Mouse (Mus musculus): Measurements from ENCODE around the gene Foxl1.

Foxl1 gene

DNA sequence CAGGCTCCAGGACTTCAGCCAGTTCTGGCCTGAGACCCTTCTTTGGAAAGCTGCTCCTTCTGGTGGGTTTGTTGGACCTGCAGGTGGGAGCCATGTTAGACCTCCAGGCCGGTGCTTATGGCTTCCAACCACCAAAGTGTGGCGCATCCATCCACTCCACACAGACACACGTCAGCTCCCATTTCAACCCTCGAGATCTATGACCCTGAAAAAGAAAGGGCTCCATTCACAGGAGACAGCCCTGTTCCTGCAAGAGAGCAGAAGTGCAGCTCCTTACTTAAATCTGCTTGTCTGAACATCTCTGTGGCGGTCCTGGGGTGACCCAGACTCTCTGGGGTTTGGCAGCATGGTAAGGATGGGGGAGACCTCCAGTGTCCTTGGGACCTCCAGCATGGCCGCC, 34.2 kb upstream of the Foxl1 start:
- no peak for DNase-seq (ENCODE audit: low spot score)

DNA sequence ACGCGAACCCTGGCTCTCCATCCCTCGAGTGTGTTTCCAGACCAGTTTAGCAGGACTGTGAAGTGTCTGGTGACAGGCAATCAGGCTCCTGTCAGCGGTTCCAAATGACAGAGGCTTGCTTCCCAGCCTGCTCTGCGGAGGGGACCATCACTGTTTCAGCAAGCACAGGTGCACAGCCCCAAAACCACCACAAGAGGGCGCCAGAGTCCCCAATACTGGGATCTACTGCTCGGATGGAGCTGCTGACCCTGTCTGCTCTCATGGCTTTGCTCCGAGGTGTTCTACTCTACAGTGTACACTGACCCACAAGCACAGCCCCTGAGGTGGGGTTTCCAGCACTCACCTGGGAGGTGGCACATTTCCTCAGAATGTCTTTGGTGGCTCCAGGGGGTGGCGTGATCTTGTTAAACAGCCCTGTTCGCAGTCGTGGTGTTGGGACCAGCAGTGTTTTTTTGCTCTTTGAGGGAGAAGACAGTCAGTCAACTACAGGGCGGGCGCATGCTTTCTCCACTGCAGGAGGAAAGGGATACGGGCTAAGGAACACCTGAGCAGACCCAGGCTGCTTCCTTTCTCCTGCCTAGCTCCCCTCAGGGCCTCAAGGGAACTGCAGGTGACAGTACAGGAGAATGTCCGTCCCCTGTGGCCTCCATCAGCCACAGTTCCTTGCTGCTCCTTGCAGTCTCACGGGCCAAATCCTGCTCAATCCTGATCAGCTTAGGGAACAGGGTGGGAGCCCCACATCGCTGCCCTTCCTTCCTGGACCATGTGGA, 23.5 kb upstream of the Foxl1 start:
- DNase-seq (ENCODE audit: low spot score) = peak; percentile 92

- DNase-seq (ENCODE audit: low spot score) = peak; percentile 100
Observed at GRCm38 (mm10) chr8:121107668-121108656, 19.8 kb upstream of the Foxl1 start, which contains the start of gene Mthfsd. Gene Mthfsd (minus strand): TSS chr8:121108392.

DNA sequence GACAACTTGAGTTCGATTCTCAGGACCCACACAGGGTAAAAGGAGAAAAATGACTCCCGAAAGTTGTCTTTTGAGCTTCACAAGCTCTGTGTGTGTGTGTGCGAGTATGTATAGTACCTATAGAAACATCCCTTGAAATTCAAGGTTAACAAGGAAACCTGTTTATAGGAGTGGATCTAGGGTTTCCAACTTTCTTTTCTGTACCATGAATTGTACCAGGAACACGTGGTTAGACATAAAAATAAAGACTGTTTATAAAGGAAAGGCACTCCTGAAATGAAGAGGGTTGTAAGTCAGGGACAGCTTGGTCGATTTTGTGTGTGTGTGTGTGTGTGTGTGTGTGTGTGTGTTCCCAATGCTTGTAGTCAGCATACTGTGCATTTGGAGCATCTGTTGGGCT, 19.1 kb upstream of the Foxl1 start:
- no peak for DNase-seq (ENCODE audit: low spot score)

GRCm38 (mm10) chr8:121111145-121111907, 16.4 kb upstream of the Foxl1 start:
- DNase-seq (ENCODE audit: low spot score) = no peak

DNA sequence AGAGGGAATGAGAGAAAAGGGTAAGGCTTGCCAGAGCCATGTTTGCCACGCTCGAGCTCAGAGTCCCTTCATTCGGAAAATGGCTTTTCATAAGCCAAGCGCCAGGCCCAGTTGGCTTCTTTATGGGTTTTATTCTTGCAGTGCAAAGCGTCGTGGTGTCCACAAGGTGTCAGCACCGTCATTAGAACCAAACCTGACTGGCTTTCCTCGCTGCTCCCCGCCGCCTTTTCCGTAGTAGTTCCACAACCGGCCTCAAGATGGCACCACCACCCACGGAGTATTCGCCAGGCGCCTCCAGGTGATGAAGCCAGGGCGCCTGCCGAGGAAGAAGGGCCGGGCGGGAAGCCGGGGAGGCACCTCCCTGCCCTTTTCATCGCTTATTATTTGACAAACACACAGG, 14.5 kb upstream of the Foxl1 start:
- DNase-seq (ENCODE audit: low spot score) = peak; percentile 95

DNA sequence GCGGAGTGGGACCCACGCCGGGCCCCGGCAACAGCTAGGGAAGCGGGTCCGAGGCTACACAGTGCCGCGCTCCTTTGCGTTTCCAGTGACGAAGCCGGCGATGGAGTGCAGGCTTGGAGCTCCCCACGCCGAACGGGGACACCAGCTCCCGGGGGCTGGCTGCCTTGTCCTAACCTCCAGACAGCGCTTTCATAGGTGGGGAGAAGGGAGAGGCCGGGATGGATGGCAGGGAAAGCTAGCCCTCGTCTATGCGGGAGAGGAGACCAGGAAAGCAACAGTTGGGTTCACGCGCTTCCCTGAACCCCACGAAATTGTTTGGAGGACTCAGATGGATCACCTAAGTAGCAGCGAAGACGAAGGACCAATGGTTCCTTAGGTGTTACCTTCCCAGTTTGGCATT, 12.6 kb upstream of the Foxl1 start:
- no peak for DNase-seq (ENCODE audit: low spot score)

DNA sequence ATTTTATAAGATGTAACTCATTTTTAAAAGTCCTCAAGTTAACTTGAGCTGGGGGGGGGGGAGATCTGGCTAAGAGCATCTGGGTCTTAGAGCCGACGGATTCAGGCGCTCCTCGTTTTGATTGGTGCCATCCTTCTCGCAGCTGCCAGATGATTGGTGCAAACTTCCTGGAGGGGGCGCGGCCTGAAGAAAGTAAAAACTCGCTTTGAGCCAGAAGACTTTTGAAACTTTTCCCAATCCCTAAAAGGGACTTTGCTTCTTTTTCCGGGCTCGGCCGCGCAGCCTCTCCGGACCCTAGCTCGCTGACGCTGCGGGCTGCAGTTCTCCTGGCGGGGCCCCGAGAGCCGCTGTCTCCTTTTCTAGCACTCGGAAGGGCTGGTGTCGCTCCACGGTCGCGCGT, 11.8 kb upstream of the Foxl1 start, which contains the start of gene Foxc2:
TSS of gene Foxc2 (plus strand) at position 224 of the 400 bp plus-strand sequence.
- DNase-seq (ENCODE audit: low spot score) = no peak

DNA sequence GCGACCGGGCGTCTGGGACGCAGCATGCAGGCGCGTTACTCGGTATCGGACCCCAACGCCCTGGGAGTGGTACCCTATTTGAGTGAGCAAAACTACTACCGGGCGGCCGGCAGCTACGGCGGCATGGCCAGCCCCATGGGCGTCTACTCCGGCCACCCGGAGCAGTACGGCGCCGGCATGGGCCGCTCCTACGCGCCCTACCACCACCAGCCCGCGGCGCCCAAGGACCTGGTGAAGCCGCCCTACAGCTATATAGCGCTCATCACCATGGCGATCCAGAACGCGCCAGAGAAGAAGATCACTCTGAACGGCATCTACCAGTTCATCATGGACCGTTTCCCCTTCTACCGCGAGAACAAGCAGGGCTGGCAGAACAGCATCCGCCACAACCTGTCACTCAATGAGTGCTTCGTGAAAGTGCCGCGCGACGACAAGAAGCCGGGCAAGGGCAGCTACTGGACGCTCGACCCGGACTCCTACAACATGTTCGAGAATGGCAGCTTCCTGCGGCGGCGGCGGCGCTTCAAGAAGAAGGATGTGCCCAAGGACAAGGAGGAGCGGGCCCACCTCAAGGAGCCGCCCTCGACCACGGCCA, 11.1 kb upstream of the Foxl1 start:
- DNase-seq (ENCODE audit: low spot score) = no peak

- DNase-seq (ENCODE audit: low spot score) = no peak
Observed at GRCm38 (mm10) chr8:121117186-121117651, 10.5 kb upstream of the Foxl1 start.

- no peak for DNase-seq (ENCODE audit: low spot score)
Observed at GRCm38 (mm10) chr8:121117906-121118305, 9.8 kb upstream of the Foxl1 start.

DNA sequence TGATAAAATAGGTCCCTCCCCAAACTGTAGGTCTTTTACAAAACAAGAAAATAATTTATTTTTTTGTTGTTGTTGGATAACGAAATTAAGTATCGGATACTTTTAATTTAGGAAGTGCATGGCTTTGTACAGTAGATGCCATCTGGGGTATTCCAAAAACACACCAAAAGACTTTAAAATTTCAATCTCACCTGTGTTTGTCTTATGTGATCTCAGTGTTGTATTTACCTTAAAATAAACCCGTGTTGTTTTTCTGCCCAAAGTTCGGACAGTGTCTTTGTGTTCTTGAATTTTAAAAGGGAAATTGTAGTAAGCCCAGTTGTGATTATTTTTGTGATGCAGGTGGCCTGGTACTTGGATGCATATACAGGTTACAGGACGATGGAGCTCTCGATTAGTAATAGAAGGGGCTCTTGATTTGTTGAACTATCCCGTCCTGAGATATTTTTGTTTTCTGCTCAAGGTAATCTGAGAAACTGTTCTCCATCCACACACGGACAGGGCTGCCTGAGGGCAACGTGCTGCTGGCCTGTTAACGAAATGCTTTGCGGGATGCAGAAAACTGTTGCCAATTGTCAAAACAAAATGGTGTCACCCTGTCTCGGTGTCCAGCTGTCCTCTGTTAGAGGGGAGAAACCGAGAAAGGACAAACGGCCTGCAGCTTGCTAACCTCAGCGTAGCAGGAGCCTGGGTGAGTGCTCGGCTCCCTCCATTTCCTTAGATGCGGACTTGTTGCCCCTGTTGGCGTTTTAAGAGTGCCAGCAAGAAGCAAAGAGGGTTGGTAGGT, 8.9 kb upstream of the Foxl1 start:
- DNase-seq (ENCODE audit: low spot score) = no peak

DNA sequence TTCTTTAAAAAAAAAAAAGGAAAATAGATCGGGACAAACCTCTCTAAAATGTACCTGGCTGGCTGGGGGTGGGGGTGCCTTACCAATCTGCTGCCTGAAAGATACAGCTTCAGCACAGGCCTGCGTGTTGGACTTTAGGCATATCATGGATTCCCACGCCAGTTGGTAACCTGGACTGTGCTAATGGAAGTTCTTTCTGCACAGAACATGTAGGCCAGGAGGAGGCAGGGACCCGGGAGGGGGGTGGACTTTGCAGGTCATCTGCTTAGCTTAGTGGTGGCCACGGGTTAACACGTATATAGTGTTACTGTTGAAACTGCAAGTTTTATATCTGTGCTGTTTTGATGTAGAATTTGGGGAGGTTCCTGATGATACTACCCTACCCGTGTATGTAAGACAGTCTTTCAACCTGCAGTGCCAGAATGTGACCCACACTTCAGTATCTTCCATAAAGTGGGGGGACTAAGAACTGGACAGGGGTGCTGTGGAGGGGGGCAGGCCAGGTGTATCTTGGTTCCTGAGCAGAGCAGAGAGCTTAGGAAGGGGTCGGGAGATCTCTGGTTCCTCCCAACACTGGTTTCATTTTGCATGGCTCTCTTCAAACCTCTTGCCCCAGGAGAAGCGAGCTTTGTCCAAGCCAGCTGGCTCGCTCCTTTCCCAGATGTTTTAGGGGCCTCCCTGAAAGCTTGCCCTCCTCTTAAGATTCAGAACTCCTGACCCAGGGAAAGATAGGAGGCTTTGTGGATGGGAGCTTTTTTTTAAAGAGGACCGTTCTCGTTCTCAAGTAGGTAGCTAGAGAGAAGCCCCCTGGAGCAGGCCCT, 7.9 kb upstream of the Foxl1 start:
- no peak for DNase-seq (ENCODE audit: low spot score)

GRCm38 (mm10) chr8:121120456-121121419, 7.0 kb upstream of the Foxl1 start:
- DNase-seq (ENCODE audit: low spot score) = no peak

DNA sequence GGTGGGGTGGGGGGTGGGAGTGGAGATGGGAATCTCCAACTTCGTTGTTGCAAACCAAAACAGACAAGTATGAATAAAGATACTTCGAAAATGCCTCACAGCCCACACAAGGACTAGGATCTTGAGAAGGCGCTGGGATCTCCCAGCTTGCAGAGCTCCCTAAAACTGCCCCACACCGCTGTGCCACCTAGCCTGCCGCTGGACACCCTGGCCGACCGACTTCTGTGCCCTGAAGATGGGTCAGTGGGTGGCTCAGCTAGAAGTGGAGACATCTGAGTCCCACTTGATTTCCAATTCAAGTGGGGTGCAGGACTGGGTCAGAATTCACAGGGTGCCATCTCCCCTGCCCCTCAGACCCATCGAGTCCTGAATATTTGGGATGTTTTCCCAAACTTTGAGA, 6.0 kb upstream of the Foxl1 start:
- no peak for DNase-seq (ENCODE audit: low spot score)

DNA sequence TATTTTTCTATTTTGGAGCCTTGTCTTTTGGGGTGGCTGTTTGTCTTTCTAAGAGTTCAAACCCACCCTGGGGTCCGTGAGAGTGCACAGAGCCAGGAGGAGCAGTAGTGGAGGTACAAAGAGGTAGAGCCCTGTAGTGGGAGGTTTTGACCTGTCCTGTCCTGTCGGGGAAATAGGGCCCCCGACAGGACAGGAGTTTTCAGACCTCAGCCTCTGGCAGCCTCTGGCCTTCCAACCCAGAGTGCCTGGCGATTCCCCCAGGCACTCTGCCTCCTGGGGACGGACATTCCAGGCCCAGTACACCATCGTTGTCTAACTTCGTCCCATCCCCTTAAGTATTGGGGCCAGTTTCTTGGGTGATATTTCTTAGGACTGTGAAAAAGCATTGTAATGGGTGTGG, 5.4 kb upstream of the Foxl1 start:
- no peak for DNase-seq (ENCODE audit: low spot score)

DNA sequence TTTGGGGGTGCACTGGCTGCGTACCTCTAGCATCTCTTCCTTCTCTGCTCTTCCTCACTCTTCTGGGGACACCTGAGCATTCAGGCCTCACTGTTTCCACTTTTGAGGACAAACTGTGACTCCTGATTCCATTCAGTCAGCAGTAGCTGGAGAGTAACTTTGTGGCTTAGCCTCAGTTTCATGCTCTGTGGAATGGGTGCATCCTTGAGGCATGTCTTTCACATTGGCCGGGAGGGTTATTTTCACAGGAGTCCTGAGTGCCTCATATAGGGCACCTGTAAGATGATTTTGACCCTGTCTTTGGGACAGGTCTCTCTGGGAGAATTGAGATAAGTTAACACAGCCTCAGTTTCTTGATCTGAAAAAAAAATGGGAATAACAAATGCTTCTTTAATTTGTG, 4.6 kb upstream of the Foxl1 start:
- DNase-seq (ENCODE audit: low spot score) = no peak

DNA sequence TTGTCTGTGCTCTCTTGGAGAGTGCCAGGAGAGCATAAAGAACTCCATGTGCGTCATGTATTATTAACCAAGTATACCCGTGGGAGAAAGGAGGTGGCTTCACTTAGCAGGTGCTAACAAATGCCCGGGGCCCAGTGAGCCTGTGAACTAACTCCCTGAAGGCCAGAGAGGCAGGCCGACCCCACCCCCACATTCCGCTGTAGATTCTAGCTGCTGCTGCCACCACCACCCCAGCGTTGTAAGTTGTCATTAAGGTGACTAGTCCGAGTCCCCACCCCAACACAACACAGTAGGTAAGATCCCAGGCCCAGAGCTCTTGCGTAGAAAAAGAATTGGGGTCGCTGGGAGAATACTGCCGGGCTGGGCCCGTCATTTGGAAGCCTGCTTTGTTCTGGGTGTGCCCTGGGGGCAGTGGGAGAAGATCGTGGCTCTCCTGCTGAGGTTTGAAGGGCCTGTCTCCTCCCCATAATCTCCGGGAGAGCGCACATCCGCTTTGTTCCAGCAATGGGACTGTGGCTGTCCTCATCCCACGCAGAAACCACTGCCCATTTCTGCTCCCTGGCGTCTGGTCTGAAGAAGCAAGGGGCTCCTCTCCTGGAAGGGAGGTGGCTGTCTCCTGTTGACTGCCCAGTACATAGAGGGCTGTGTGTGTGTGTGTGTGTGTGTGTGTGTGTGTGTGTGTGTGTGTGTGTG, 3.0 kb upstream of the Foxl1 start:
- DNase-seq (ENCODE audit: low spot score) = peak; percentile 74

Data from MN1 (cell line).